Mouse (Mus musculus) spleen, embryonic (tissue): ENCODE data around the gene Asap2.

Source experiments
- CTCF ChIA-PET: fragments of 350-600 bp; sonication (Branson Sonifier 250); formaldehyde crosslinking; loops from one replicate; lab custom pipeline; 2022; lab: Charles Lee

Gene Asap2

DNA sequence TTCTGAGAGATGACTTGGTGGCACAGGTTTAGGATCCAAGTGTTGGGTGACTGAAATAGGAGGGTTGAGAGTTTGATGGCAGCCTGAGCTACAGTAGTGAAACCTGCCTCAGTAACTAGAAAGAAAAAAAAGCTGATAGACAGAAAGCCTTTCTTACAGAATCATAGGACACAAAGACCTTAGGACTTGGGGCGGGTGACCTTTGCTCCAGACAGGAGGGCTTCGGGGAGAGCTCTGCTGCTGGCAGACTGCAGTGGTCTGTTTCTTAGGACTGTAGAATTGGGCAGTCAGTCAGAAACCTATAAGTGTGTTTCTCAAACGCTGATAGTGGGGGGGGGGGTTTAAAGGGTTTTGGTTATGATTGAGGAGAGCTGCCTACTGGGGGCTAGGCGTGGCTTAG lies 315.5 kb downstream of the Asap2 start:
- CTCF ChIA-PET: no interaction called here

DNA sequence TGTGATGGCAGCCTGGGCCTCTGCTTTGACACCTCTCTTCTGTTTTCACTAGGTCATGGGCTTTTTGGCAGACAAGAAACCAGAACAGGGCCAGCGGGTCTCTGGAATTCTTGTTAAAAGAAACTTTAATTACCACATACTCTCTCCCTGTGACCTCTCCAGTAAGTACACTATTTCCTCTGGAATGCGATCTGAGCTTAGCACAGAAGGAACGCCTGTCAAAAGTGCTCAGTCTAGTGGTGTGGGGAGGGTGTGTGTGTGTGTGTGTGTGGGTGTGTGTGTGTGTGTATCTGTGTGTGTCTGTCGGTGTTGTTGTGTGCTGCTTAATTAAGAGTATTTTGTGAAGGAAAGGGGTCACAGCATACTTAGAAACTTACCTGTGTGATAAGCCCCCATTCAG lies 316.5 kb downstream of the Asap2 start:
- CTCF ChIA-PET: no interaction called here

DNA sequence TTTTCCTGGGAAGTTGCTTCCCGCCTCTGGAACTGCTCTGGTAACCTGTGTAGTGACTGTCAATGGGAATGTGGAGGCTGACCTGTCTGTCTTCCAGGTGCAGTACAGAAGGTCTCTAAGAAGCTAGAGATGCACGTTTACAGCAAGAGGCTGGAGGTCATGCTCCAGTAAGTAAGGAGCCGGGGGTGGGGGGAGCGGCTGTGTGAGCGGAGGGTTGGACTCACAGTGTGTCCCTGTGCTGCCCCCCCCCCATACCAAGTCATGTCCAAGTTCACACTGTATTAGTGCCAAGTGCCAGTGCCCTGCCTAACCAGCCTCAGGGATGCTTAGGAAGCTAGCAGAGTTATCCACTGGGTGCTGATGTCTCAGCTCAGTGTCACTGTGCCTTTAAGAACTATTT lies 321.9 kb downstream of the Asap2 start:
- CTCF ChIA-PET: no interaction called here

DNA sequence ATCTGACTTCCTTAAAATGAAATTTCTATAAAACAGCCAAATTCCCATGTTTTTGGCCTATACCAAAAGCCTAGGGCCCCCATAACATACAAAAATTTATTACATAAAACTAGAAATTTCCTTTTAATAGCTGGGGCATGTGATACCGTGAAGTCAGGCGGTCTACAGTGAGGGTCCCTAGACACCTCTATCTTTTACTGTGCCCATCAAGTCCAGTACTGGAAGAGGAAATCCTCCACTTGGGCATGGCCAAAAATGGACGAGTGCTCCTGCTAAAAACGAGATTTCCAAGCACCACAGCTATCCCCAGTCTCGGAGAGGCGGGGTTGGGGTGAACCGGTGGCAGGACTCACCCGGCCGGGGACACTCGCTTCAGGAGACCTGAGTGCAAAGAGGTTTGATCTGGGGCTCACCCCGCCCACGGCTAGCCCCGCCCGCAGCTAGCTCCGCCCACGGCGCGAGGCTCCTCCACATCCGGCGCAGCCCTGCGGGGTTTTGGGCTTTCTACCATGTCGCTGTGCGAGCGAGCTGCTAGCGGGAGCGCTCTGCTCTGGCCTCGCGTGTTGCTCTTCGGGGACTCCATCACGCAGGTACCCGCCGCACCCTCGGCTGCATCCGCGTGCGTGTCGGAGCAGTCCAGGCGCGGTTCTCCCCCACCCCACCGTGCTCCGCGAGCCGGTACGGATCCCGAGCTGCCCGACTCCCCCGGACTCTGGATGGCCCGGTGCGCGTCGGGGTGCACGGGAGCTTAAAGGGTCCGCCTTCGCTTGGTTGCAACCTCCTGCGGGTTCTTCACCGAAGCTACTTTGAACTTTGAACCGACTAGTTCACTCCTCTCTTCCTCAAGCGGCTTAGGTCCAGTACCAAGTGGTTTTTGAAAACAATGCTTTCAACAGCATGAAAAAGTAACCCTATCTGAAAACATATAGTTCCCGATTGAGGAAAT lies 325.9 kb downstream of the Asap2 start, which contains the start of gene Iah1:
Gene Iah1, plus strand, starts transcription at position 467 of the 946 bp plus-strand sequence.
- CTCF ChIA-PET: interaction anchor here (0.5 to 0.9 kb wide), 4 partner anchors 12 to 139 kb away, joined by 3 to 6 read pairs (median 4); partner anchors contain the start of gene Itgb1bp1

DNA sequence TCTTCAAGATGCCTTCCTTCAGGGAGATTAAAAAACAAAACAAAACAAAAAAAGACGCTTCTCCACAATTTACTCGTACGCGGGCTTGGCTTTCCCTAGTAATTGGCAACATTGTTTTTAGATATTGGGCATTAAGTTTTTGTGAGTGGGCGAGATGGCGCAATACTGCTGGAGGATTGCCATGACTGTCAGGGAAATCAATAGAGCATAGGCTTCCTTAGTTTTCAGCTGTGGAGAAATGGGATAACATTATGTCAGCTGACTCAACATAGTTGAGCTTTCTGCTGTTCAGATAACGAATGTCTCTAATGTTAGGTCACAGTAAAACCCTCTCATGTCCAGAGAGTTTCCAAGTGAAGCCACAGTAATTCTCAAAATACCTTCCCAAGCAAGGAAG lies 326.6 kb downstream of the Asap2 start:
- CTCF ChIA-PET: interaction anchor here (0.6 to 0.9 kb wide), 2 partner anchors 31 to 34 kb away, joined by 3 to 6 read pairs; partner anchors contain the start of gene Itgb1bp1

DNA sequence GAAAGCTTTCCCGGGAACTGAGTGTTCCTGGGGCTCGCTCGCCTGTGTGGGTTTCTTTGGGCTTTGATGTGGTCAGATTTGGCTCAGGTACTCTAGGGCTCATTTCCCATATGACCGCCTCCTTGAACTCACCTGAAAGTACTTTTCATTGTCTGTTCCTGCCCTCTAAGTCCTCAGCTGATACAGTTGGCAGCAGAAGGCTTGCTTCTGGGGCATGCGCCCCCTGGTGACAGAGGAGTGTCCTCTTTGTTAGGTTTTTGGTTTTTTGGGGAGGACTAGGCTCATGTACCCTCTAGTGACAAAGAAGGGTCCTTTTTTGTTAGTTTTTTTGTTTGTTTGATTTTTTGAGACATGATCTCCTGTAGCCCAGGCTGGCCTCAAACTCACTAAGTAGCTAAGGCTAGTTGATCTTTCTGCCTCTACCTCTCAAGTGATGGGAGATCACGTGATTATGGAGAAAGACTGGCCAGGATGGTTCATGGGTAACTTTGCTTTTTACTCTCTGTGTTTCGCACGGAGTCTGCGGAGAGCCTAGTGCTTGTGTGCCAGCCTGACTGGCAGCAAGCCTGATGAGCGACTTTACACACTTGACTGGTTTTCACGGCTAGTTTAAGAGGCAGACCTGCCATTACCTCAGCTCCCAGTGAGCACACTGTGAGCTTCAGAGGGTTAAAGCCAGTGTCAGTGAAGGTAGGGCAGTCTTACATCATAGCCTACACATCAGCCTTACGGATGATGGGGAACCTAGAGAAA lies 328.1 kb downstream of the Asap2 start:
- CTCF ChIA-PET: no interaction called here
